Mouse (Mus musculus) right cerebral cortex, postnatal 25 days (tissue): Measurements from ENCODE around the gene Olfr1098.

Source experiments
- DNase-seq: peaks from one replicate; pipeline ENCODE4 v3.0.0; 2022

Gene Olfr1098

DNA sequence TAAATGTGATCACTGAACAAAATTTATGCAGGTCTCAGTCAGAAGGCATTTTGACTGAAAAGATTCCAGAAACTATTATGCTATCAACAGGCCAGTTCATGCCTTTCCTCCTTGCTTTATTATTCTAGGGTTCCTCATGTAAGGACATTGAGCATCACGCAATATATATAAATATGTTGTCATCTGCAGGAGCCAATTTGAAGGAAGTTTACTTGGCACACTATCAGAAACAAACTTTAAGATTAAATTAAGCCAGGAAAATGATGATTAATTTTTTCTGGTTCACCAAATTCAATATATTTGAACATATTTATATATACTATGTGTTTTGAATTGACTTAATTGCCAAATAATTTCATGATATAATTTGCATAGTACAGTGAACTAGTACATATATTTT, at the start of gene Olfr1098:
TSS of gene Olfr1098 (minus strand) at position 101 of the 400 bp plus-strand sequence.
- DNase-seq = no peak

DNA sequence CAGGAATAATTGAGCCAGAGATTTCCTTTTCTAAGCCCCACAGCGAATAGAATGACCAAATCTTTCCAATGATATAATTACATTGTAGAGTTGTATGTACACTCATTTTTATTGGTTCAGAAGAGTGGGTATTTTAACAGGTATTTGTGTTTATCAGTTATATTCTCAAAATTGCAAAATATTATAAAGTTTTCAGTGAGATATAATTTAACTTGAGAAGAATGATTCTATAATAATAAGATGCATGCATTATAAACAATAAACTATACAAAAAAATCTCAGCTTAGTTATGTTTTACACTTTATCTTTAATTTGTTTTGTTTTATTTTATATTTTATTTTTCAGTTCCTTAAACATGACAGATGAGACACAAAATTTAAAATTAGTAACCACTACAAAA, 36.2 kb upstream of the Olfr1098 start, which contains the start of gene Olfr1099:
TSS of gene Olfr1099 (minus strand) at position 101 of the 400 bp plus-strand sequence.
- DNase-seq = no peak

DNA sequence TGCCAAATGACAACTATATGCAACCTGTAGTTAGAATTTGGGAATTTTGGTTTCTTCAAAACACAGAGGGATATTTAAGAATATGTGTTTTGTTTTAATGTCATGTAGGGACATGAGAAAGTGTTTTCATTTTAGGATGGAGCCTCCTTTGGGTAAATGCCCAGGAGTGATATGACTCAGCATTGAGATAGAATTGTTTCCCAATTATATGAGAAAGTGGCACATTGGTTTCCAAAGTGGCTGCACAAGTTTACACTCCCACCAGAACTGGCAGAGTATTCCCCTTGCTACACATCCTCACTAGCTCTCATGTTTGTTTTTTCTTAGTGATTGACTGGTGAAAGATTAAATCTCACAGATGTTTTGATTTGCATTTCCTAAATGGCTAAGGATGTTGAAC, 2.2 kb upstream of the Olfr1098 start:
- DNase-seq = peak; percentile 4

- no peak for DNase-seq
Observed at GRCm38 (mm10) chr2:86905647-86906046, 18.7 kb downstream of the Olfr1098 start.

DNA sequence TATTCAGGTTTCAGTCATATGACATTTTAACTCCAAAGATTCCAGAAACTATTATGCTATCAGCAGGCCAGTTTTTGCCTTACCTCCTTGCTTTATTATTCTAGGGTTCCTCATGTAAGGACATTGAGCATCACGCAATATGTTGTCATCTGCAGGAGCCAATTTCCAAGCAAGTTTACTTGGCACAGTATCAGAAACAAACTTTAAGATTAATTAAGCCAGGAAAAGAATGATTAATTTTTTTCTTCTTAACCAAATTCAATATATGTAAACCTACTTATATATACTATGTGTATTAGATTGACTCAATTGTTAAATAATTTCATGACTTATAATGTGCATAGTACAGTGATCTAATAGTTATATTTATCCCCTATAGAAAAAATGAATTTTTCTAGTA, 32.2 kb downstream of the Olfr1098 start, which contains the start of gene Olfr1097:
TSS of gene Olfr1097 (minus strand) at position 101 of the 400 bp plus-strand sequence.
- no peak for DNase-seq

DNA sequence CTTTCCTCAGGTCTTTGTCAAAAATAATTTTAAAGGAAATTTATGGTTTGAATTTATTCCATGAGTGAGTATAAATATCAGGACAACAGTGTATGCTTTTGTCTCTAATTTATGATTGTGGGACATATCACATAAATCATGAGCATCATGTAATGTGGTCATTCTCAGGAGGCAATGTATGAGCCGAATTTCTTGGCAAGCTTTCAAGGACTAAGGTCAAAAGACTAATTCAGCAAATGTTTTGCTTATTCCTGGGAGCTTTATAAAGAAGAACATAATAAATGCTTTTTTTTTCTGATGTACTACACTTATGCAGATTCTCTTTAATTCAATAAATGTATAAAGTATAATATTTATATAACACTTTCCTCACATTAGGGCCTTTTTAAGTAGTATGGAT, 49.6 kb downstream of the Olfr1098 start, which contains the start of gene Gm13723:
TSS of gene Gm13723 (minus strand) at position 101 of the 400 bp plus-strand sequence.
- DNase-seq = no peak
